Mouse (Mus musculus) limb, embryonic 14.5 days (tissue): ENCODE measurements around the gene Rerg. TPM values are rescaled to one million over a fixed set of nuclear protein-coding genes. Genes with fewer than 3 reads are reported as not detected.

Experiments
- ATAC-seq: fragments of 200-750 bp; cut with Nextera tagmentation; 2 replicates; pipeline ENCODE4 v1.8.0; 2017; ENCODE audit warnings: low read depth, moderate number of reproducible peaks, moderate TSS enrichment; ENCODE audit not compliant: low FRiP score
- DNase-seq: peaks from one replicate; pipeline ENCODE4 v3.0.0-alpha.2; 2015; ENCODE audit warnings: low spot score
- H3K27ac ChIP-seq: fragments of 300-500 bp; sonication (generic); replicated peaks from 2 replicates; pipeline ENCODE4 v1.5.1; 2014; ENCODE audit warnings: low read depth, mild to moderate bottlenecking, low read length, moderate library complexity, mixed read lengths
- H3K27me3 ChIP-seq: fragments of 300-500 bp; sonication (generic); 2 replicates; pipeline ENCODE4 v1.6.1; 2014; ENCODE audit warnings: low read length, mixed read lengths; ENCODE audit not compliant: control insufficient read depth, insufficient read depth
- H3K36me3 ChIP-seq: fragments of 300-500 bp; sonication (generic); 2 replicates; pipeline ENCODE4 v1.6.1; 2014; ENCODE audit warnings: mild to moderate bottlenecking, low read length, moderate library complexity, mixed read lengths; ENCODE audit not compliant: control insufficient read depth, insufficient read depth
- H3K4me1 ChIP-seq: fragments of 300-500 bp; sonication (generic); 2 replicates; pipeline ENCODE4 v1.6.1; 2014; ENCODE audit warnings: antibody characterized with exemption, low read length, mixed read lengths; ENCODE audit not compliant: control insufficient read depth, insufficient read depth
- H3K4me2 ChIP-seq: fragments of 300-500 bp; sonication (generic); replicated peaks from 2 replicates; pipeline ENCODE4 v1.6.1; 2014; ENCODE audit warnings: low read depth, mild to moderate bottlenecking, low read length, moderate library complexity; ENCODE audit not compliant: severe bottlenecking
- H3K4me3 ChIP-seq: fragments of 300-500 bp; sonication (generic); replicated peaks from 2 replicates; pipeline ENCODE4 v1.5.1; 2014; ENCODE audit warnings: low read length
- H3K9ac ChIP-seq: fragments of 300-500 bp; sonication (generic); 2 replicates; pipeline ENCODE4 v1.6.1; 2014; ENCODE audit warnings: mild to moderate bottlenecking, low read depth, low read length, moderate library complexity; ENCODE audit not compliant: severe bottlenecking
- H3K9me3 ChIP-seq: fragments of 300-500 bp; sonication (generic); 2 replicates; pipeline ENCODE4 v1.6.1; 2016; ENCODE audit warnings: low read length; ENCODE audit not compliant: control insufficient read depth
- POLR2A ChIP-seq: fragments of 200-500 bp; IDR thresholded peaks from 2 replicates; pipeline ENCODE4 v1.8.0; 2012; ENCODE audit warnings: inconsistent platforms, mild to moderate bottlenecking, moderate library complexity, borderline replicate concordance; ENCODE audit not compliant: insufficient read depth, insufficient read length; ENCODE audit errors: extremely low read depth
- WGBS: fragments of 180-500 bp; shearing (Covaris S2); extraction: QIAGEN DNeasy Blood & Tissue Kit; methylation state at CpG from one replicate; pipeline ENCODE4 v1.1.7; 2014; 5-methylcytosine and 5-hydroxymethylcytosine counted together
- polyA plus RNA-seq, 2 experiments: library from polyadenylated mRNA; depleted of rRNA in 1 of 2; stranded (reverse) in 1 of 2; unstranded in 1 of 2; fragments of >200 nt; fragmentation: Nextera tagmentation in 1 of 2; extraction: Ambion mirVana in 1 of 2; gene quantifications; 2 replicates each; pipeline versions ENCODE4 v1.2.1 to v1.2.3; 2012 to 2014

Rerg gene
- polyA plus RNA-seq, 2 experiments = 22.1 to 33.6 TPM

- ATAC-seq (no peak), DNase-seq (no peak)
- Histone ChIP-seq H3K27ac (no peak overlapping the region), H3K4me1 (no peaks in the 10 kb centered on the region), H3K9ac (no peak overlapping the region), H3K9me3 (no peaks in the 10 kb centered on the region), H3K36me3 (no peaks in the 10 kb centered on the region), H3K4me3 (no peak overlapping the region), H3K4me2 (no peak overlapping the region), H3K27me3 (no peaks in the 10 kb centered on the region)
- 86% methylated on average over 6 of the region's 6 CpGs for WGBS
- TF ChIP-seq POLR2A = no peak
Measured at GRCm38 (mm10) chr6:137207126-137207525, 36.8 kb upstream of the Rerg start.

- H3K36me3 ChIP-seq = no peaks in the 10 kb centered on the region
- no peaks in the 10 kb centered on the region for H3K27me3 ChIP-seq
- H3K4me2 ChIP-seq = no peak overlapping the region
- H3K4me1 ChIP-seq = no peaks in the 10 kb centered on the region
- no peak overlapping the region for H3K9ac ChIP-seq
- DNase-seq (peak; percentile 78), ATAC-seq (no peak)
- 59% methylated on average over 11 of the region's 11 CpGs for WGBS
- no peak for TF ChIP-seq POLR2A
- no peaks in the 10 kb centered on the region for H3K9me3 ChIP-seq
- H3K27ac ChIP-seq = no peak overlapping the region
- H3K4me3 ChIP-seq = no peak overlapping the region
Measured at GRCm38 (mm10) chr6:137205662-137206400, 35.5 kb upstream of the Rerg start.

GRCm38 (mm10) chr6:137202661-137203060 is 32.4 kb upstream of the Rerg start:
- DNase-seq = no peak
- WGBS = 91% methylated on average over 4 of the region's 4 CpGs
- ATAC-seq = no peak
- Histone ChIP-seq H3K36me3 (no peaks in the 10 kb centered on the region), H3K4me2 (no peak overlapping the region), H3K27me3 (no peaks in the 10 kb centered on the region), H3K27ac (no peak overlapping the region), H3K4me3 (no peak overlapping the region), H3K9ac (no peak overlapping the region), H3K9me3 (no peaks in the 10 kb centered on the region), H3K4me1 (no peaks in the 10 kb centered on the region)
- no peak for TF ChIP-seq POLR2A

- Histone ChIP-seq H3K4me2 (no peak overlapping the region), H3K9ac (no peak overlapping the region), H3K4me3 (no peak overlapping the region), H3K27me3 (no peaks in the 10 kb centered on the region), H3K9me3 (no peaks in the 10 kb centered on the region), H3K4me1 (no peaks in the 10 kb centered on the region), H3K36me3 (no peaks in the 10 kb centered on the region), H3K27ac (no peak overlapping the region)
- DNase-seq = no peak
- 72% methylated on average over 7 of the region's 7 CpGs for WGBS
- no peak for TF ChIP-seq POLR2A
- no peak for ATAC-seq
Measured at GRCm38 (mm10) chr6:137201578-137201977, 31.3 kb upstream of the Rerg start.

GRCm38 (mm10) chr6:137201166-137201565 is 30.9 kb upstream of the Rerg start:
- Histone ChIP-seq H3K4me1 (no peaks in the 10 kb centered on the region), H3K4me3 (no peak overlapping the region), H3K27ac (no peak overlapping the region), H3K36me3 (no peaks in the 10 kb centered on the region), H3K4me2 (no peak overlapping the region), H3K9me3 (no peaks in the 10 kb centered on the region), H3K9ac (no peak overlapping the region), H3K27me3 (no peaks in the 10 kb centered on the region)
- DNase-seq (no peak), ATAC-seq (no peak)
- TF ChIP-seq POLR2A = no peak
- 86% methylated on average over 3 of the region's 3 CpGs for whole genome bisulfite sequencing
